Mouse (Mus musculus) lung, adult 2 months (tissue): Measurements from ENCODE around the gene Slc6a2.

Source experiments
- CTCF ChIP-seq: fragments of 200-500 bp; IDR thresholded peaks from 2 replicates; pipeline ENCODE4 v1.5.1; 2011; ENCODE audit warnings: mild to moderate bottlenecking, low read length, control low read depth; ENCODE audit not compliant: insufficient read depth
- POLR2A ChIP-seq: fragments of 200-500 bp; IDR thresholded peaks from 2 replicates; pipeline ENCODE4 v1.6.1; 2011; ENCODE audit warnings: low read depth, mild to moderate bottlenecking, control low read depth, low read length, borderline replicate concordance; ENCODE audit errors: extremely low read depth

- no peak for TF ChIP-seq POLR2A
- TF ChIP-seq CTCF = no peak
Observed at GRCm38 (mm10) chr8:93043083-93043482, 83.2 kb downstream of the Slc6a2 start.
